Mouse (Mus musculus) adrenal gland, postnatal 10 days (tissue): ENCODE results near the gene Rgs8. TPM values are rescaled to one million over a fixed set of nuclear protein-coding genes. Genes with fewer than 3 reads are reported as not detected.
A peak's percentile ranks its signal among the peaks of the same experiment; 100 is the strongest.

ENCODE experiments used
- DNase-seq: peaks from one replicate; pipeline ENCODE4 v3.0.0; 2021; ENCODE audit warnings: mixed read lengths
- total RNA-seq, 2 experiments: library from RNA; stranded (reverse); gene quantifications; 2 replicates each; pipeline ENCODE4 v1.2.3; 2021

Gene Rgs8
- total RNA-seq, 2 experiments from 2014 or later: 0.57 to 0.61 TPM

GRCm38 (mm10) chr1:153708626-153709025 lies 55.8 kb downstream of the Rgs8 start:
- no peak for DNase-seq

- no peak for DNase-seq
Measured at GRCm38 (mm10) chr1:153709451-153709850, 56.6 kb downstream of the Rgs8 start.

- no peak for DNase-seq
Measured at GRCm38 (mm10) chr1:153711544-153712262, 58.9 kb downstream of the Rgs8 start.

GRCm38 (mm10) chr1:153712633-153713032 lies 59.8 kb downstream of the Rgs8 start:
- DNase-seq: no peak

- no peak for DNase-seq
Measured at GRCm38 (mm10) chr1:153717990-153718389, 65.2 kb downstream of the Rgs8 start.

- peak; percentile 77 for DNase-seq
Measured at GRCm38 (mm10) chr1:153720935-153721334, 68.1 kb downstream of the Rgs8 start.

- no peak for DNase-seq
Measured at GRCm38 (mm10) chr1:153721565-153722310, 68.9 kb downstream of the Rgs8 start.

- DNase-seq: no peak
Measured at GRCm38 (mm10) chr1:153723426-153723825, 70.6 kb downstream of the Rgs8 start.

- DNase-seq: no peak
Measured at GRCm38 (mm10) chr1:153726636-153727035, 73.8 kb downstream of the Rgs8 start.

- DNase-seq: no peak
Measured at GRCm38 (mm10) chr1:153729806-153730205, 77.0 kb downstream of the Rgs8 start.

GRCm38 (mm10) chr1:153730671-153731070 lies 77.8 kb downstream of the Rgs8 start:
- DNase-seq: peak; percentile 45

- no peak for DNase-seq
Measured at GRCm38 (mm10) chr1:153733181-153733580, 80.4 kb downstream of the Rgs8 start.

GRCm38 (mm10) chr1:153734866-153735265 lies 82.0 kb downstream of the Rgs8 start:
- no peak for DNase-seq

- no peak for DNase-seq
Measured at GRCm38 (mm10) chr1:153736096-153736495, 83.3 kb downstream of the Rgs8 start.

GRCm38 (mm10) chr1:153737101-153738085 lies 84.6 kb downstream of the Rgs8 start:
- DNase-seq: no peak

GRCm38 (mm10) chr1:153739437-153740015 lies 86.7 kb downstream of the Rgs8 start:
- no peak for DNase-seq

GRCm38 (mm10) chr1:153740145-153740544 lies 87.3 kb downstream of the Rgs8 start, which contains the start of gene Rgs16:
Gene Rgs16, plus strand, starts transcription at chr1:153740349.
- DNase-seq: peak; percentile 92

GRCm38 (mm10) chr1:153740775-153741400 lies 88.1 kb downstream of the Rgs8 start:
- no peak for DNase-seq

GRCm38 (mm10) chr1:153741551-153742316 lies 88.9 kb downstream of the Rgs8 start:
- DNase-seq: no peak

GRCm38 (mm10) chr1:153742374-153743155 lies 89.7 kb downstream of the Rgs8 start:
- DNase-seq: peak; percentile 89
